Mouse (Mus musculus): ENCODE results near the gene Thbs3. TPM values are rescaled to one million over a fixed set of nuclear protein-coding genes. Genes with fewer than 3 reads are reported as not detected.

Thbs3 gene
- polyA plus RNA-seq, 1 experiment from 2014 or later, result 29.0 TPM

GRCm38 (mm10) chr3:89229276-89229675 is 14.3 kb downstream of the Thbs3 start:
- Histone ChIP-seq H3K4me1 (peaks cover 37% of the 10 kb centered on the region), H3K4me3 (replicated peaks) (peak overlapping the region; percentile 46), H3K4me2 (peak overlapping the region; percentile 82), H3K36me3 (no peaks in the 10 kb centered on the region), H3K27ac (peak overlapping the region; percentile 60), H3K9ac (no peak overlapping the region), H3K9me3 (no peaks in the 10 kb centered on the region), H3K27me3 (replicated peaks) (no peaks in the 10 kb centered on the region)
- no peak for ATAC-seq (ENCODE audit: insufficient read depth, low FRiP score, low read depth)
- WGBS, result 45% methylated on average over 4 of the region's 4 CpGs

DNA sequence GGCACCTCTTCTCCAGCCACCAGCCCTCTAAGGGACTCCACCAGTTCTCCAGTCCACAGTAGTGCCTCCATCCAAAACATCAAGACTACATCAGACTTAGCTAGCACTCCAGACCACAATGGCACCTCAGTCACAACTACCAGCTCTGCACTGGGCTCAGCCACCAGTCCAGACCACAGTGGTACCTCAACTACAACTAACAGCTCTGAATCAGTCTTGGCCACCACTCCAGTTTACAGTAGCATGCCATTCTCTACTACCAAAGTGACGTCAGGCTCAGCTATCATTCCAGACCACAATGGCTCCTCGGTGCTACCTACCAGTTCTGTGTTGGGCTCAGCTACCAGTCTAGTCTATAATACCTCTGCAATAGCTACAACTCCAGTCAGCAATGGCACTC is 15.6 kb downstream of the Thbs3 start:
- Histone ChIP-seq H3K9ac (0 out of 2 replicates have a peak overlapping the region, but pooled peaks have one; percentile 1), H3K4me3 (replicated peaks) (peak overlapping the region; percentile 25; the same call in 1 of the 2 replicates), H3K9me3 (no peaks in the 10 kb centered on the region), H3K36me3 (no peaks in the 10 kb centered on the region), H3K27ac (no peak overlapping the region), H3K4me1 (peaks cover 32% of the 10 kb centered on the region), H3K27me3 (replicated peaks) (no peaks in the 10 kb centered on the region), H3K4me2 (peak overlapping the region; percentile 82)
- 77% methylated on average over 2 of the region's 2 CpGs for WGBS
- no peak for ATAC-seq (ENCODE audit: insufficient read depth, low FRiP score, low read depth)

DNA sequence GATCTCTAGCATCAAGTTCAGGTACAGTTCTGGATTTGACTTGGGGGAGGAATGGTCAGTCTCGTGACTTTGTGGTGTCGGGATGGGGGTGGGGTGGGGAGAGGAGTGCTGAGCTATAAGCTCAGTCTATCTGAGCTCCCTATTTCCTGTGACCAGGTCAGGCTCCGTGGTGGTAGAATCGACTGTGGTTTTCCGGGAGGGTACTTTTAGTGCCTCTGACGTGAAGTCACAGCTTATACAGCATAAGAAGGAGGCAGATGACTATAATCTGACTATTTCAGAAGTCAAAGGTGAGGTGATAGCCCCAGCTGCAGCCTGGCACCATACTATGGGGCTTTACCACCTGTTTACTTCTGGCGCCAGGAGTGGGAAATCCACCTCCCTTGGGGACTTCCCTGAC is 16.4 kb downstream of the Thbs3 start:
- Histone ChIP-seq H3K36me3 (no peaks in the 10 kb centered on the region), H3K4me1 (peaks cover 29% of the 10 kb centered on the region), H3K27me3 (replicated peaks) (no peaks in the 10 kb centered on the region), H3K4me2 (peak overlapping the region; percentile 82), H3K4me3 (replicated peaks) (peak overlapping the region; percentile 25), H3K9ac (no peak overlapping the region), H3K27ac (peak overlapping the region; percentile 88; the same call in 1 of the 2 replicates), H3K9me3 (no peaks in the 10 kb centered on the region)
- 57% methylated on average over 7 of the region's 7 CpGs for WGBS
- ATAC-seq (ENCODE audit: insufficient read depth, low FRiP score, low read depth), result no peak

DNA sequence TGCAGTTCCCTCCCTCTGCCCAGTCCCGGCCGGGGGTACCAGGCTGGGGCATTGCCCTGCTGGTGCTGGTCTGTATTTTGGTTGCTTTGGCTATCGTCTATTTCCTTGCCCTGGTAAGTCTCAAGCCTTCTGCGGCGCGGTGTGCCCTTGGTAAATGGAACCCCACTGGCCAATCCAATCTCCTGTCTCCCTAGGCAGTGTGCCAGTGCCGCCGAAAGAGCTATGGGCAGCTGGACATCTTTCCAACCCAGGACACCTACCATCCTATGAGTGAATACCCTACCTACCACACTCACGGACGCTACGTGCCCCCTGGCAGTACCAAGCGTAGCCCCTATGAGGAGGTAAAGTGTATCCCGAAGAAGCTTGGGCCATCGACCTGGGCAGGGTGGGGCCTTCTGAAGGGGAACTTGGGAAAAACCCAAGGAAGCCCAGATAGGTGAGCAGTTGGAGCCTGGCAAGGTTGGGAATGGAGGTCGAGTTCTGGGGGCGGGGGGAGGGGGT is 16.8 kb downstream of the Thbs3 start:
- Histone ChIP-seq H3K36me3 (no peaks in the 10 kb centered on the region), H3K4me1 (peaks cover 24% of the 10 kb centered on the region), H3K9ac (no peak overlapping the region), H3K9me3 (no peaks in the 10 kb centered on the region), H3K27me3 (replicated peaks) (no peaks in the 10 kb centered on the region), H3K27ac (peak overlapping the region; percentile 88; the same call in 1 of the 2 replicates), H3K4me2 (peak overlapping the region; percentile 82), H3K4me3 (replicated peaks) (peak overlapping the region; percentile 25)
- WGBS, result 69% methylated on average over 16 of the region's 16 CpGs
- no peak for ATAC-seq (ENCODE audit: insufficient read depth, low FRiP score, low read depth)

GRCm38 (mm10) chr3:89232614-89233013 is 17.6 kb downstream of the Thbs3 start:
- Histone ChIP-seq H3K4me2 (peak overlapping the region; percentile 82), H3K9ac (no peak overlapping the region), H3K4me3 (replicated peaks) (peak overlapping the region; percentile 25; the same call in 1 of the 2 replicates), H3K9me3 (no peaks in the 10 kb centered on the region), H3K27me3 (replicated peaks) (no peaks in the 10 kb centered on the region), H3K4me1 (peaks cover 17% of the 10 kb centered on the region; the same call in 1 of the 2 replicates), H3K36me3 (0 out of 2 replicates have a peak, but pooled peaks cover 4% of the 10 kb centered on the region), H3K27ac (peak overlapping the region; percentile 88)
- 42% methylated on average over 6 of the region's 6 CpGs for WGBS
- no peak for ATAC-seq (ENCODE audit: insufficient read depth, low FRiP score, low read depth)

DNA sequence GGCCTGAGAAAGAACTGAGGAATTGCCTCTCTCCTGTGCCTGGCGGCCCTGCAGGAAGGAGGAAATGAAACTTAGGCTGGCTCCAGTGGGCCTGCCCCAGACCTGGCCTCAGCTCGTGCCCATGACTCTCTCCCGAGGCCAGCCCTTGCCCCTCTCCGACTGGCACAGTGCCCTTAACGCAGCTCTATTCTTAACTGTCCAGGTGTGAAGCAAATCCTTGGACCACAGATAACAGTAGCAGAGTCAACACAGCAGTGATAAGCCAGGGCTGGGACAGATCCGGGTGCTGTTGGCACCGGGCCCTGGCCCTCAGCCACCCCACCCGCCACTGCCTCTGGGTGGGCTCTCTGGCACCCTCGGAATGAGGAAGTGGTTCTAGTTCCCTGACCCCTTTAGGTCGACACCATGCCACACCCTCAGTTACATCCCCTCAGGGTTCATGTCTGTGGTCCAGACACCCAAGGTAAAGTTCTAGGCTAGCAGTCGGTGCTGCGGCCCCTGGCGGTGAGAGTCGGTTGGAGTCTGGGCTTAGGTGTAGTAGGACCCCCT is 18.7 kb downstream of the Thbs3 start:
- Histone ChIP-seq H3K9me3 (no peaks in the 10 kb centered on the region), H3K4me1 (peaks cover 11% of the 10 kb centered on the region; the same call in 1 of the 2 replicates), H3K36me3 (0 out of 2 replicates have a peak, but pooled peaks cover 4% of the 10 kb centered on the region), H3K4me2 (peak overlapping the region; percentile 36; the same call in 1 of the 2 replicates), H3K27ac (peak overlapping the region; percentile 88), H3K9ac (no peak overlapping the region), H3K27me3 (replicated peaks) (no peaks in the 10 kb centered on the region), H3K4me3 (replicated peaks) (no peak overlapping the region)
- 54% methylated on average over 14 of the region's 14 CpGs for WGBS
- ATAC-seq (ENCODE audit: insufficient read depth, low FRiP score, low read depth), result peak; percentile 76

- H3K9ac ChIP-seq, result no peak overlapping the region
- no peaks in the 10 kb centered on the region for H3K9me3 ChIP-seq
- H3K4me2 ChIP-seq, result no peak overlapping the region
- H3K27ac ChIP-seq, result no peak overlapping the region
- H3K36me3 ChIP-seq, result 0 out of 2 replicates have a peak, but pooled peaks cover 4% of the 10 kb centered on the region
- no peak for ATAC-seq (ENCODE audit: insufficient read depth, low FRiP score, low read depth)
- no peak overlapping the region for H3K4me3 ChIP-seq (replicated peaks)
- no peaks in the 10 kb centered on the region for H3K27me3 ChIP-seq (replicated peaks)
- 85% methylated on average over 10 of the region's 10 CpGs for WGBS
- peaks cover 10% of the 10 kb centered on the region; the same call in 1 of the 2 replicates for H3K4me1 ChIP-seq
These were observed 21.5 kb downstream of the Thbs3 start for GRCm38 (mm10) chr3:89236516-89236915.

DNA sequence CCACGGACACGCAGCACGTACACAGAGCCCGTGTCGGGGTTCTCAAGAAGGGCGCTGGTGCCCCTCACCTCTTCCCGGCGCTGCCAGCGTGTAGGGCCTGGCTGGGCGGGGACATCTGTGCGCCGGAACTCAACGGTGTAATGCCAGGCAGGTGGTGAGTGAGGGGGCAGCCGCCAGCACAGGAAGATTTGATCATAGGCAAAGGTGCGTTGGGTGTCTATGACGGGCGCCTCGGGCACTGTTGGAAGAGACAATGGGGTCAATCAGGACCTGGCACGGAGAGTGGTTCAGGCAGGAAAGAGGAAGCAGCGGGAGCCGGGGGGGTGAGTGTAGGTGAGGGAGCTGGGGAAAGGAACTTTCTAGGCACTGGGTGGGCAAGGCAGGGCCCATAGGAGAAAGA is 22.7 kb downstream of the Thbs3 start:
- H3K4me2 ChIP-seq, result no peak overlapping the region
- H3K27me3 ChIP-seq (replicated peaks), result no peaks in the 10 kb centered on the region
- H3K9me3 ChIP-seq, result no peaks in the 10 kb centered on the region
- WGBS, result 89% methylated on average over 21 of the region's 21 CpGs
- no peak overlapping the region for H3K9ac ChIP-seq
- no peak overlapping the region for H3K27ac ChIP-seq
- no peak for ATAC-seq (ENCODE audit: insufficient read depth, low FRiP score, low read depth)
- H3K4me3 ChIP-seq (replicated peaks), result no peak overlapping the region
- H3K36me3 ChIP-seq, result 0 out of 2 replicates have a peak, but pooled peaks cover 4% of the 10 kb centered on the region
- peaks cover 10% of the 10 kb centered on the region; the same call in 1 of the 2 replicates for H3K4me1 ChIP-seq

GRCm38 (mm10) chr3:89238494-89238893 is 23.5 kb downstream of the Thbs3 start:
- Histone ChIP-seq H3K36me3 (0 out of 2 replicates have a peak, but pooled peaks cover 4% of the 10 kb centered on the region), H3K9me3 (no peaks in the 10 kb centered on the region)

GRCm38 (mm10) chr3:89242331-89242895 is 27.4 kb downstream of the Thbs3 start:
- H3K9ac ChIP-seq, result no peak overlapping the region
- H3K27ac ChIP-seq, result no peak overlapping the region
- no peak for ATAC-seq (ENCODE audit: insufficient read depth, low FRiP score, low read depth)
- H3K4me1 ChIP-seq, result peaks cover 30% of the 10 kb centered on the region
- H3K4me2 ChIP-seq, result no peak overlapping the region
- H3K27me3 ChIP-seq (replicated peaks), result no peaks in the 10 kb centered on the region
- 67% methylated on average over 9 of the region's 9 CpGs for WGBS
- 0 out of 2 replicates have a peak, but pooled peaks cover 2% of the 10 kb centered on the region for H3K36me3 ChIP-seq
- H3K4me3 ChIP-seq (replicated peaks), result no peak overlapping the region
- no peaks in the 10 kb centered on the region for H3K9me3 ChIP-seq

More at GRCm38 (mm10) chr3:89238494-89238893, 23.5 kb downstream of the Thbs3 start:
- H3K4me2 ChIP-seq, result no peak overlapping the region
- H3K9ac ChIP-seq, result no peak overlapping the region
- peaks cover 8% of the 10 kb centered on the region; the same call in 1 of the 2 replicates for H3K4me1 ChIP-seq
- WGBS, result 52% methylated on average over 12 of the region's 12 CpGs
- H3K27me3 ChIP-seq (replicated peaks), result no peaks in the 10 kb centered on the region
- peak; percentile 23; the same call in 1 of the 2 replicates for ATAC-seq (ENCODE audit: insufficient read depth, low FRiP score, low read depth)
- no peak overlapping the region for H3K4me3 ChIP-seq (replicated peaks)
- no peak overlapping the region for H3K27ac ChIP-seq

DNA sequence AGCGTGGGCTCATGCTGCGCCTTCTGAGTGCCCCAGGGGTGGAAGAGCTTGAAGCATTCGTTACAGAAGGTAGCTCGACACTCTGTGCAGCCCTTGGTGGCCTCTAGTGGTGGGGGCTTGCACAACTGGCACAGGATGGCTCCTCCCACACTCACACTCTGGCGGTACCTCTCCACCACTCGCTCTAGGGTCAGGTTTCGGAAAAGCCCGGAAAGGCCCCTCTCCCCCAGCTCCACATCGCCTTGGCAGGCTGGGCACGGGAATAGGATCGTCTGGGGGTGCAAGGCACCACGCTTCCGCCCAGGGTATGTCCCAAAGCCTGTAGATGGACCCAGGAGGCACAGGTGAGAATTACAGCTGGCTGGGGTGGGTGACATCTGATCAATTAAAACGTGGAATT is 28.6 kb downstream of the Thbs3 start:
- H3K4me3 ChIP-seq (replicated peaks), result peak overlapping the region; percentile 71; the same call in 1 of the 2 replicates
- no peak overlapping the region for H3K9ac ChIP-seq
- no peaks in the 10 kb centered on the region for H3K9me3 ChIP-seq
- H3K4me2 ChIP-seq, result peak overlapping the region; percentile 81
- no peak overlapping the region for H3K27ac ChIP-seq
- H3K27me3 ChIP-seq (replicated peaks), result no peaks in the 10 kb centered on the region
- peaks cover 33% of the 10 kb centered on the region for H3K4me1 ChIP-seq
- 21% methylated on average over 14 of the region's 14 CpGs for WGBS
- 0 out of 2 replicates have a peak, but pooled peaks cover under 1% of the 10 kb centered on the region for H3K36me3 ChIP-seq
- peak; percentile 48 for ATAC-seq (ENCODE audit: insufficient read depth, low FRiP score, low read depth)
